Comparison of ENCODE assay signal across 10 mouse cellular contexts in genomic region chr9:48786814-48787213, GRCm38 (mm10). TPM values are rescaled to one million over a fixed set of nuclear protein-coding genes. Genes with fewer than 3 reads are reported as not detected.
DNase-seq lines count a peak whose midpoint lies in the region; ATAC-seq and TF ChIP-seq lines count a peak whose summit lies in the region.
"Had no signal": no experiment of that assay in that cellular context is flagged by ENCODE, and none has a peak within 500 bp of the region (broad histone marks: within the 10 kb centered on the region; RNA-seq: fewer than 3 reads in every experiment).

No protein-coding gene starts in this region.

- H3K9me3 ChIP-seq in kidney, embryonic 15.5 days (replicated peaks) = no peaks in the 10 kb centered on the region
- no peaks in the 10 kb centered on the region for H3K9me3 ChIP-seq in heart, postnatal 0 days (replicated peaks; ENCODE audit: control insufficient read depth, low read length)
- no peaks in the 10 kb centered on the region for H3K9me3 ChIP-seq in liver, postnatal 0 days (ENCODE audit: low read length)
- H3K9me3 ChIP-seq: embryonic facial prominence, embryonic 15.5 days; hindbrain, embryonic 12.5 days had no signal

- peak; percentile 42 for DNase-seq in kidney, adult 18-20 months
- peak; percentile 35 for DNase-seq in heart, postnatal 0 days (ENCODE audit: low spot score)
- DNase-seq in liver, postnatal 0 days = no peak
- DNase-seq in embryo, embryonic 10 days (ENCODE audit: low spot score) = no peak
- DNase-seq: right cerebral cortex, postnatal 14 days had no signal

- H3K27me3 ChIP-seq in kidney, embryonic 15.5 days = peaks cover 42% of the 10 kb centered on the region; the same call in 1 of the 2 replicates
- H3K27me3 ChIP-seq in heart, postnatal 0 days (ENCODE audit: control insufficient read depth, insufficient read depth, low read length) = no peaks in the 10 kb centered on the region
- H3K27me3 ChIP-seq in liver, postnatal 0 days (ENCODE audit: insufficient read depth, low read length) = no peaks in the 10 kb centered on the region
- H3K27me3 ChIP-seq: embryonic facial prominence, embryonic 15.5 days; hindbrain, embryonic 12.5 days had no signal

- H3K27ac ChIP-seq in kidney, embryonic 15.5 days = no peak overlapping the region
- peak overlapping the region; percentile 86 for H3K27ac ChIP-seq in brown adipose tissue, adult 24 weeks (replicated peaks; ENCODE audit: low read depth, low read length)
- H3K27ac ChIP-seq in heart, postnatal 0 days (ENCODE audit: low read depth) = 0 out of 2 replicates have a peak overlapping the region, but pooled peaks have one; percentile 8
- H3K27ac ChIP-seq in liver, postnatal 0 days (ENCODE audit: low read depth) = peak overlapping the region; percentile 34; the same call in 1 of the 2 replicates
- H3K27ac ChIP-seq: embryonic facial prominence, embryonic 15.5 days; hindbrain, embryonic 12.5 days had no signal

- ATAC-seq in kidney, embryonic 15.5 days (replicated peaks; ENCODE audit: low FRiP score) = no peak
- peak; percentile 22; the same call in 1 of the 2 replicates for ATAC-seq in heart, postnatal 0 days (ENCODE audit: insufficient read depth, low read depth)
- no peak for ATAC-seq in liver, postnatal 0 days
- ATAC-seq in activated CD4-positive, CD25-positive, alpha-beta regulatory T cell, adult 4 months = no peak

- no peak overlapping the region for H3K4me3 ChIP-seq in kidney, embryonic 15.5 days (replicated peaks)
- no peak overlapping the region for H3K4me3 ChIP-seq in brown adipose tissue, adult 24 weeks (ENCODE audit: insufficient read depth, low read depth, low read length)
- no peak overlapping the region for H3K4me3 ChIP-seq in heart, postnatal 0 days (ENCODE audit: low read depth, low read length)
- H3K4me3 ChIP-seq in liver, postnatal 0 days (ENCODE audit: low read depth, low read length) = no peak overlapping the region
- H3K4me3 ChIP-seq: embryonic facial prominence, embryonic 15.5 days; hindbrain, embryonic 12.5 days had no signal

- no peak overlapping the region for H3K9ac ChIP-seq in kidney, embryonic 15.5 days
- H3K9ac ChIP-seq in heart, postnatal 0 days (replicated peaks; ENCODE audit: low read depth, low read length) = no peak overlapping the region
- H3K9ac ChIP-seq in liver, postnatal 0 days (replicated peaks) = no peak overlapping the region
- H3K9ac ChIP-seq: embryonic facial prominence, embryonic 15.5 days; hindbrain, embryonic 12.5 days had no signal

- no peak for TF ChIP-seq EP300 in heart, postnatal 0 days (IDR thresholded peaks at IDR 0.05; ENCODE audit: low read depth)
- TF ChIP-seq EP300 in liver, postnatal 0 days (IDR thresholded peaks at IDR 0.05; ENCODE audit: low read depth) = no peak

- no peaks in the 10 kb centered on the region for H3K36me3 ChIP-seq in kidney, embryonic 15.5 days
- no peaks in the 10 kb centered on the region; the same call in 1 of the 2 replicates for H3K36me3 ChIP-seq in heart, postnatal 0 days (replicated peaks; ENCODE audit: control insufficient read depth, insufficient read depth, low read length)
- no peaks in the 10 kb centered on the region for H3K36me3 ChIP-seq in liver, postnatal 0 days (replicated peaks; ENCODE audit: insufficient read depth, low read length)
- H3K36me3 ChIP-seq: embryonic facial prominence, embryonic 15.5 days; hindbrain, embryonic 12.5 days had no signal

- no peak for TF ChIP-seq CTCF in heart, postnatal 0 days (IDR thresholded peaks at IDR 0.05; ENCODE audit: low read depth)
- TF ChIP-seq CTCF in liver, postnatal 0 days (IDR thresholded peaks at IDR 0.05; ENCODE audit: low read depth) = no peak

- WGBS in kidney, embryonic 15.5 days = 29% methylated on average over 6 of the region's 6 CpGs
- WGBS in heart, postnatal 0 days = 60% methylated on average over 6 of the region's 6 CpGs
- WGBS in liver, postnatal 0 days (ENCODE audit: insufficient replicate concordance) = 38% methylated on average over 6 of the region's 6 CpGs

- peaks cover 8% of the 10 kb centered on the region; the same call in 1 of the 2 replicates for H3K4me1 ChIP-seq in kidney, embryonic 15.5 days
- peaks cover 18% of the 10 kb centered on the region for H3K4me1 ChIP-seq in brown adipose tissue, adult 24 weeks (ENCODE audit: control insufficient read depth, insufficient read depth, insufficient read length, low read length)
- peaks cover 31% of the 10 kb centered on the region for H3K4me1 ChIP-seq in heart, postnatal 0 days (ENCODE audit: control insufficient read depth, insufficient read depth)
- H3K4me1 ChIP-seq in liver, postnatal 0 days (ENCODE audit: insufficient read depth) = peaks cover 19% of the 10 kb centered on the region

- no peak overlapping the region for H3K4me2 ChIP-seq in kidney, embryonic 15.5 days
- H3K4me2 ChIP-seq in heart, postnatal 0 days (ENCODE audit: low read depth, low read length) = no peak overlapping the region
- no peak overlapping the region for H3K4me2 ChIP-seq in liver, postnatal 0 days (ENCODE audit: low read depth, low read length)
- H3K4me2 ChIP-seq: embryonic facial prominence, embryonic 15.5 days; hindbrain, embryonic 12.5 days had no signal

RNA-seq across cellular contexts. Expression of gene Zbtb16, which starts 49.2 kb away (rescaled TPM):
- 1.2 and 2.1 TPM in 2 replicates for polyA plus RNA-seq in kidney, embryonic 15.5 days (2015; fragmentation: Nextera tagmentation; extraction: Ambion mirVana)
- 6.8 and 7.9 TPM in 2 replicates for polyA plus RNA-seq in brown adipose tissue, adult 24 weeks (2012; ENCODE audit: insufficient read depth, insufficient read length, missing spikeins)
- 54.7 and 65.0 TPM in 2 replicates for total RNA-seq in heart, postnatal 0 days (2014; rRNA removed; ENCODE audit: low replicate concordance)
- polyA plus RNA-seq in heart, postnatal 0 days (2015; fragmentation: Nextera tagmentation; extraction: Ambion mirVana) = 1.8 and 5.0 TPM in 2 replicates
- polyA plus RNA-seq in liver, postnatal 0 days (2015; fragmentation: Nextera tagmentation; extraction: Ambion mirVana) = 2.2 and 2.5 TPM in 2 replicates
- polyA plus RNA-seq in activated CD4-positive, CD25-positive, alpha-beta regulatory T cell, adult 4 months (2017; shearing (Covaris generic)) = not detected

Comparison
In these comparisons a context has a peak if more than half of its experiments do, and no peak if none do; other contexts are left out.
1. DNase-seq: peak in kidney, adult 18-20 months (single experiment) and heart, postnatal 0 days (single experiment); none in liver, postnatal 0 days (single experiment) and embryo, embryonic 10 days (single experiment).